Mouse (Mus musculus) midbrain, embryonic 16.5 days (tissue): Measurements from ENCODE around the gene Ccdc120. TPM values are rescaled to one million over a fixed set of nuclear protein-coding genes. Genes with fewer than 3 reads are reported as not detected.
"Not testable (repeated sequence)": the region's sequence is repeated elsewhere in the genome, so short reads cannot be mapped to it uniquely, and the experiment has no call there.

Experiments
- ATAC-seq: fragments of 200-750 bp; cut with Nextera tagmentation; 2 replicates; pipeline ENCODE4 v1.8.0; 2017; ENCODE audit warnings: moderate TSS enrichment
- H3K27ac ChIP-seq: fragments of 300-500 bp; sonication (generic); 2 replicates; pipeline ENCODE4 v1.5.1; 2014; ENCODE audit warnings: mild to moderate bottlenecking, low read length, mixed read lengths
- H3K27me3 ChIP-seq: fragments of 300-500 bp; sonication (generic); 2 replicates; pipeline ENCODE4 v1.6.1; 2014; ENCODE audit warnings: low read depth, low read length, mixed read lengths; ENCODE audit not compliant: control insufficient read depth, insufficient read depth
- H3K36me3 ChIP-seq: fragments of 300-500 bp; sonication (generic); 2 replicates; pipeline ENCODE4 v1.6.1; 2014; ENCODE audit warnings: mild to moderate bottlenecking, low read length, moderate library complexity, mixed read lengths; ENCODE audit not compliant: control insufficient read depth, insufficient read depth
- H3K4me1 ChIP-seq: fragments of 300-500 bp; sonication (generic); 2 replicates; pipeline ENCODE4 v1.6.1; 2014; ENCODE audit warnings: mild to moderate bottlenecking, low read length, mixed read lengths; ENCODE audit not compliant: control insufficient read depth, insufficient read depth
- H3K4me2 ChIP-seq: fragments of 300-500 bp; sonication (generic); 2 replicates; pipeline ENCODE4 v1.6.1; 2014; ENCODE audit warnings: mild to moderate bottlenecking, low read length, mixed read lengths
- H3K4me3 ChIP-seq: fragments of 300-500 bp; sonication (generic); 2 replicates; pipeline ENCODE4 v1.5.1; 2014; ENCODE audit warnings: low read depth, mild to moderate bottlenecking, low read length, moderate library complexity, mixed read lengths
- H3K9ac ChIP-seq: fragments of 300-500 bp; sonication (generic); 2 replicates; pipeline ENCODE4 v1.6.1; 2014; ENCODE audit warnings: low read depth, low read length, mixed read lengths
- H3K9me3 ChIP-seq: fragments of 300-500 bp; sonication (generic); replicated peaks from 2 replicates; pipeline ENCODE4 v1.6.1; 2014; ENCODE audit warnings: mild to moderate bottlenecking, low read length, mixed read lengths; ENCODE audit not compliant: control insufficient read depth, poor library complexity, severe bottlenecking
- WGBS: fragments of 180-500 bp; shearing (Covaris S2); extraction: QIAGEN DNeasy Blood & Tissue Kit; methylation state at CpG from one replicate; pipeline ENCODE4 v1.1.7; 2014; 5-methylcytosine and 5-hydroxymethylcytosine counted together
- polyA plus RNA-seq: library from polyadenylated mRNA; unstranded; fragments of >200 nt; fragmentation: Nextera tagmentation; extraction: Ambion mirVana; gene quantifications from 2 replicates; pipeline ENCODE4 v1.2.1, GENCODE M21; 2015

Ccdc120 gene
- polyA plus RNA-seq, 1 experiment from 2014 or later: 71.6 TPM

GRCm38 (mm10) chrX:7721514-7722281, 29.0 kb downstream of the Ccdc120 start, which contains the start of gene Gm45208:
Gm45208 (plus strand) TSS chrX:7722245.
- H3K4me1 ChIP-seq: peaks cover 6% of the 10 kb centered on the region
- no peaks in the 10 kb centered on the region for H3K9me3 ChIP-seq
- H3K27me3 ChIP-seq: no peaks in the 10 kb centered on the region
- peak within 1 kb of the TSS; percentile 93 for H3K27ac ChIP-seq
- H3K9ac ChIP-seq: peak within 1 kb of the TSS; percentile 70
- H3K4me3 ChIP-seq: peak within 1 kb of the TSS; percentile 57
- H3K4me2 ChIP-seq: peak within 1 kb of the TSS; percentile 75
- ATAC-seq: peak; percentile 92
- WGBS: 30% methylated on average over 22 of the region's 22 CpGs
- no peaks in the 10 kb centered on the region for H3K36me3 ChIP-seq

- ATAC-seq: not testable (repeated sequence)
Observed at GRCm38 (mm10) chrX:7716058-7716457, 34.6 kb downstream of the Ccdc120 start.

GRCm38 (mm10) chrX:7714135-7714899, 36.4 kb downstream of the Ccdc120 start, which contains the start of gene Wdr45:
Wdr45 (plus strand) TSS chrX:7714333.
- not testable (repeated sequence) for H3K27ac ChIP-seq, H3K36me3 ChIP-seq, H3K9ac ChIP-seq, H3K9me3 ChIP-seq, H3K4me1 ChIP-seq, H3K27me3 ChIP-seq
- H3K4me2 ChIP-seq: peak within 1 kb of the TSS; percentile 43
- 26% methylated on average over 35 of the region's 60 CpGs for WGBS
- ATAC-seq: peak; percentile 98
- H3K4me3 ChIP-seq: peak within 1 kb of the TSS; percentile 34

More at GRCm38 (mm10) chrX:7716058-7716457, 34.6 kb downstream of the Ccdc120 start:
- WGBS: 28% methylated on average over 1 of the region's 1 CpGs
- H3K4me2 ChIP-seq, H3K4me1 ChIP-seq, H3K36me3 ChIP-seq, H3K27me3 ChIP-seq, H3K9me3 ChIP-seq, H3K9ac ChIP-seq, H3K4me3 ChIP-seq, H3K27ac ChIP-seq: not testable (repeated sequence)

GRCm38 (mm10) chrX:7713764-7714134, 37.0 kb downstream of the Ccdc120 start:
- H3K36me3 ChIP-seq, ATAC-seq, H3K9ac ChIP-seq, H3K27me3 ChIP-seq, H3K9me3 ChIP-seq, H3K27ac ChIP-seq, H3K4me1 ChIP-seq: not testable (repeated sequence)
- H3K4me3 ChIP-seq: peak overlapping the region; percentile 34
- peak overlapping the region; percentile 43 for H3K4me2 ChIP-seq
- WGBS: 30% methylated on average over 4 of the region's 12 CpGs

GRCm38 (mm10) chrX:7696954-7697381, 53.7 kb downstream of the Ccdc120 start, which contains the start of gene Gpkow:
Gpkow (plus strand) TSS chrX:7697131.
- ATAC-seq: peak; percentile 97
- H3K9ac ChIP-seq: peak within 1 kb of the TSS; percentile 55
- peak within 1 kb of the TSS; percentile 66 for H3K4me2 ChIP-seq
- WGBS: 15% methylated on average over 33 of the region's 33 CpGs
- no peaks in the 10 kb centered on the region for H3K9me3 ChIP-seq
- H3K27me3 ChIP-seq: no peaks in the 10 kb centered on the region
- peak within 1 kb of the TSS; percentile 55 for H3K4me3 ChIP-seq
- H3K4me1 ChIP-seq: peaks cover 3% of the 10 kb centered on the region; the same call in 1 of the 2 replicates
- H3K27ac ChIP-seq: peak within 1 kb of the TSS; percentile 70
- H3K36me3 ChIP-seq: no peaks in the 10 kb centered on the region

GRCm38 (mm10) chrX:7696520-7696919, 54.2 kb downstream of the Ccdc120 start:
- Histone ChIP-seq H3K9me3 (no peaks in the 10 kb centered on the region), H3K4me2 (peak overlapping the region; percentile 39; the same call in 1 of the 2 replicates), H3K4me1 (peaks cover 3% of the 10 kb centered on the region; the same call in 1 of the 2 replicates), H3K27me3 (no peaks in the 10 kb centered on the region), H3K4me3 (0 out of 2 replicates have a peak overlapping the region, but pooled peaks have one; percentile 8), H3K36me3 (no peaks in the 10 kb centered on the region), H3K9ac (no peak overlapping the region), H3K27ac (no peak overlapping the region)
- peak; percentile 77 for ATAC-seq
- 45% methylated on average over 6 of the region's 6 CpGs for whole genome bisulfite sequencing

GRCm38 (mm10) chrX:7692862-7693261, 57.8 kb downstream of the Ccdc120 start:
- Histone ChIP-seq H3K27ac (no peak overlapping the region), H3K9me3 (no peaks in the 10 kb centered on the region), H3K4me3 (no peak overlapping the region), H3K36me3 (no peaks in the 10 kb centered on the region), H3K27me3 (no peaks in the 10 kb centered on the region), H3K9ac (no peak overlapping the region), H3K4me2 (no peak overlapping the region), H3K4me1 (peaks cover 3% of the 10 kb centered on the region; the same call in 1 of the 2 replicates)
- ATAC-seq: no peak
- WGBS: 38% methylated on average over 4 of the region's 4 CpGs

GRCm38 (mm10) chrX:7690486-7690885, 60.2 kb downstream of the Ccdc120 start:
- Histone ChIP-seq H3K36me3 (no peaks in the 10 kb centered on the region), H3K4me3 (no peak overlapping the region), H3K4me1 (no peaks in the 10 kb centered on the region), H3K4me2 (no peak overlapping the region), H3K27me3 (no peaks in the 10 kb centered on the region), H3K9me3 (no peaks in the 10 kb centered on the region), H3K27ac (no peak overlapping the region), H3K9ac (no peak overlapping the region)
- WGBS: 77% methylated on average over 3 of the region's 3 CpGs
- ATAC-seq: no peak
